Mouse (Mus musculus): Measurements from ENCODE around the gene 1500009C09Rik. TPM values are rescaled to one million over a fixed set of nuclear protein-coding genes. Genes with fewer than 3 reads are reported as not detected.
A peak's percentile ranks its signal among the peaks of the same experiment; 100 is the strongest.

Gene 1500009C09Rik
- total RNA-seq (2014; rRNA removed) (139 and 156 TPM in 2 replicates), polyA plus RNA-seq (2015; fragmentation: Nextera tagmentation; extraction: Ambion mirVana) (15.4 and 17.9 TPM in 2 replicates)

DNA sequence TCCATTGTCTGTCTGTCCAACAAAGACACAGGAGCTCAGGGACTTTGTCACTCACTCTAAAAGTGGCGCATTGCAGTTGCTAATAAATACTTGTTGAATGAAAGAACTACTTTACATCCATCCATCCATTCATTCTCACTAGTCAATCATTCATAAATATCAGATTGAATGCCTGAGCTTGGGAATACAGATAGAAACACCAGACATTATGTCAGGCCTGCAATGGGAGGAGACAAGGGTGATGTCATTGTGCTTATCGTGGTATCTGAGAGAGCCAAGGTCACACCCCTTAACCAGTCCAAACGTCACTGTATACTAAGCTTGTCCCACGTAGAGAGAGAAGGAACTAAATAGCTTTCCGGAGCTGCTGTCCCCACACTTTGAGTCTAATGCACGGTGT, at the start of gene 1500009C09Rik:
Gene 1500009C09Rik, plus strand, starts transcription at position 301 of the 400 bp plus-strand sequence.
- no peak for TF ChIP-seq CTCF (IDR thresholded peaks at IDR 0.05)
- Histone ChIP-seq H3K36me3 (ENCODE audit: insufficient read depth, low read length) (no peaks in the 10 kb centered on the region), H3K9me3 (ENCODE audit: low read length) (no peaks in the 10 kb centered on the region), H3K4me3 (ENCODE audit: low read depth, low read length) (no peak within 1 kb of the TSS), H3K9ac (replicated peaks; ENCODE audit: low read length, poor library complexity, severe bottlenecking) (no peak within 1 kb of the TSS), H3K4me2 (ENCODE audit: low read depth, low read length, poor library complexity, severe bottlenecking) (no peak within 1 kb of the TSS), H3K27me3 (ENCODE audit: insufficient read depth, low read length) (no peaks in the 10 kb centered on the region), H3K4me1 (ENCODE audit: insufficient read depth, low read length) (peaks cover 14% of the 10 kb centered on the region), H3K27ac (ENCODE audit: low read depth, low read length) (no peak within 1 kb of the TSS)
- WGBS, result 91% methylated on average over 6 of the region's 6 CpGs
- DNase-seq (ENCODE audit: low spot score), result no peak
- no peak for ATAC-seq (ENCODE audit: low FRiP score)

DNA sequence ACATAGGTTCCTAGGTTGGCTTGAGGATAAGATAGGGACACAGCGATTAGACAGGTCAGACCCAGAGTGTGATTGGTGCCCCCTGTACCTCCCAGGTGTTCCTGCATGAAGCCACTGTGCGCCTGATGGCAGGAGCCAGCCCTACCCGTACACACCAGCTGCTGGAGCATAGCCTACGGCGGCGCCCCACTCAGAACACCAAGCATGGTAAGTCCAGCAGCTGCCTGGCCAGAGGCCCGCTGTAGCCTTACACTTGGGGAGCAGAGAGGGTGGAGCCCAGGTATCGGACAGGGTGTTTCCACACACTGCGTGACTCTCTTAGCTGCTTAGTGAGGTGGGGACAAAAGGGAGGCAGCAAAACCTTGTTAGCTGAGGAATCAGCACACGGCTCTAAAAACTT, 49.1 kb upstream of the 1500009C09Rik start:
- WGBS, result 94% methylated on average over 10 of the region's 10 CpGs

DNA sequence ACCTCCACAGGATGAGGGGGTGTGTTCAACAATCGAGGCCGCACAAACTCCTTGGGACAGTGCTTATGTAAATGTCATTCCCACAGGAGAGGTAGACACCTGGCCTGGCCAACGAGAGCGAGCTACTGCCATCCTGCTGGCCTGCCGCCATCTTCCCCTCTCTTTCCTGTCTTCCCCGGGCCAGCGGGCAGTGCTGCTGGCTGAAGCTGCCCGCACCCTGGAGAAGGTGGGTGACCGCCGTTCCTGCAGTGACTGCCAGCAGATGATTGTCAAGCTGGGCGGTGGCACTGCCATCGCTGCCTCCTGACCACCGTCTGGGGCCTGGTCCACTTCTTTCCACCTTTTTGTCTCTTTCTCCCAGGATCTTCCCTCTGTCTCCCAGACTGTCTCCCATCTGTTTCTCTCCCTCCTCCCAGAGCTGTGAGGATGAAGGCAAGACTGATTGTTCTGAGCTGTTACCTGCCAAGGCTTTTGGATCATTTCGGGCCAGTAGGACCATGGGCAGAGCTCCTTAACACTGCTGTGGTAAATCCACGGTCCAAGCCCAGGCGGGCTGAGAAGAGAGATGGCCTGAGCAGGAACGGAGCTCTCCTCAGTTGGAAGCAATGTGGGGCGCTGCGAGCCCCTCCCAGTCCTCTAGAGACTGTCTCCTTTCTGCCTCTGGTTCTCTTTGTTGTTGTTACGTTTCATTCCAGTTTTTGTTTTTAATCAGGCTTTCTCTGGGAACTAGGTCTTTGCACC, 48.4 kb upstream of the 1500009C09Rik start:
- DNase-seq (ENCODE audit: low spot score), result no peak
- H3K27ac ChIP-seq (ENCODE audit: low read depth, low read length), result no peak overlapping the region
- H3K36me3 ChIP-seq (ENCODE audit: insufficient read depth, low read length), result peaks cover 58% of the 10 kb centered on the region
- 67% methylated on average over 20 of the region's 20 CpGs for WGBS
- H3K4me3 ChIP-seq (ENCODE audit: low read depth, low read length), result no peak overlapping the region
- H3K27me3 ChIP-seq (ENCODE audit: insufficient read depth, low read length), result peaks cover 16% of the 10 kb centered on the region; the same call in 1 of the 2 replicates
- H3K4me2 ChIP-seq (ENCODE audit: low read depth, low read length, poor library complexity, severe bottlenecking), result no peak overlapping the region
- H3K9ac ChIP-seq (replicated peaks; ENCODE audit: low read length, poor library complexity, severe bottlenecking), result no peak overlapping the region
- no peak for ATAC-seq (ENCODE audit: low FRiP score)
- no peaks in the 10 kb centered on the region for H3K9me3 ChIP-seq (ENCODE audit: low read length)
- no peak for TF ChIP-seq CTCF (IDR thresholded peaks at IDR 0.05)
- peaks cover 9% of the 10 kb centered on the region; the same call in 1 of the 2 replicates for H3K4me1 ChIP-seq (ENCODE audit: insufficient read depth, low read length)

More for the DNA sequence above, 49.1 kb upstream of the 1500009C09Rik start:
- DNase-seq (ENCODE audit: low spot score), result no peak
- H3K4me1 ChIP-seq (ENCODE audit: insufficient read depth, low read length), result peaks cover 9% of the 10 kb centered on the region; the same call in 1 of the 2 replicates
- no peaks in the 10 kb centered on the region for H3K9me3 ChIP-seq (ENCODE audit: low read length)
- no peak overlapping the region for H3K27ac ChIP-seq (ENCODE audit: low read depth, low read length)
- H3K4me2 ChIP-seq (ENCODE audit: low read depth, low read length, poor library complexity, severe bottlenecking), result no peak overlapping the region
- peaks cover 65% of the 10 kb centered on the region for H3K36me3 ChIP-seq (ENCODE audit: insufficient read depth, low read length)
- no peak for ATAC-seq (ENCODE audit: low FRiP score)
- no peak overlapping the region for H3K4me3 ChIP-seq (ENCODE audit: low read depth, low read length)
- H3K27me3 ChIP-seq (ENCODE audit: insufficient read depth, low read length), result peaks cover 14% of the 10 kb centered on the region; the same call in 1 of the 2 replicates
- no peak for TF ChIP-seq CTCF (IDR thresholded peaks at IDR 0.05)
- no peak overlapping the region for H3K9ac ChIP-seq (replicated peaks; ENCODE audit: low read length, poor library complexity, severe bottlenecking)

- no peak overlapping the region for H3K27ac ChIP-seq (ENCODE audit: low read depth, low read length)
- peaks cover 48% of the 10 kb centered on the region for H3K36me3 ChIP-seq (ENCODE audit: insufficient read depth, low read length)
- no peak overlapping the region for H3K4me3 ChIP-seq (ENCODE audit: low read depth, low read length)
- ATAC-seq (ENCODE audit: low FRiP score) (no peak), DNase-seq (ENCODE audit: low spot score) (no peak)
- H3K9me3 ChIP-seq (ENCODE audit: low read length), result no peaks in the 10 kb centered on the region
- H3K4me2 ChIP-seq (ENCODE audit: low read depth, low read length, poor library complexity, severe bottlenecking), result no peak overlapping the region
- H3K4me1 ChIP-seq (ENCODE audit: insufficient read depth, low read length), result peaks cover 9% of the 10 kb centered on the region; the same call in 1 of the 2 replicates
- no peak for TF ChIP-seq CTCF (IDR thresholded peaks at IDR 0.05)
- H3K9ac ChIP-seq (replicated peaks; ENCODE audit: low read length, poor library complexity, severe bottlenecking), result 0 out of 2 replicates have a peak overlapping the region, but pooled peaks have one; percentile 13
- H3K27me3 ChIP-seq (ENCODE audit: insufficient read depth, low read length), result peaks cover 24% of the 10 kb centered on the region
- WGBS, result 66% methylated on average over 10 of the region's 10 CpGs
These were observed 47.4 kb upstream of the 1500009C09Rik start for GRCm38 (mm10) chr15:82204680-82205371.

GRCm38 (mm10) chr15:82206365-82207104, 45.7 kb upstream of the 1500009C09Rik start:
- no peak overlapping the region for H3K9ac ChIP-seq (replicated peaks; ENCODE audit: low read length, poor library complexity, severe bottlenecking)
- ATAC-seq (ENCODE audit: low FRiP score) (peak; percentile 76), DNase-seq (ENCODE audit: low spot score) (peak; percentile 93)
- H3K4me3 ChIP-seq (ENCODE audit: low read depth, low read length), result no peak overlapping the region
- H3K27me3 ChIP-seq (ENCODE audit: insufficient read depth, low read length), result peaks cover 41% of the 10 kb centered on the region
- peaks cover 33% of the 10 kb centered on the region for H3K36me3 ChIP-seq (ENCODE audit: insufficient read depth, low read length)
- WGBS, result 61% methylated on average over 9 of the region's 9 CpGs
- no peak for TF ChIP-seq CTCF (IDR thresholded peaks at IDR 0.05)
- no peak overlapping the region for H3K4me2 ChIP-seq (ENCODE audit: low read depth, low read length, poor library complexity, severe bottlenecking)
- H3K27ac ChIP-seq (ENCODE audit: low read depth, low read length), result no peak overlapping the region
- H3K4me1 ChIP-seq (ENCODE audit: insufficient read depth, low read length), result peaks cover 9% of the 10 kb centered on the region; the same call in 1 of the 2 replicates
- H3K9me3 ChIP-seq (ENCODE audit: low read length), result no peaks in the 10 kb centered on the region
